Mouse (Mus musculus): ENCODE data around the gene Ubap1l.
A peak's percentile ranks its signal among the peaks of the same experiment; 100 is the strongest.
"Not testable (repeated sequence)": the region's sequence is repeated elsewhere in the genome, so short reads cannot be mapped to it uniquely, and the experiment has no call there.

Ubap1l gene

DNA sequence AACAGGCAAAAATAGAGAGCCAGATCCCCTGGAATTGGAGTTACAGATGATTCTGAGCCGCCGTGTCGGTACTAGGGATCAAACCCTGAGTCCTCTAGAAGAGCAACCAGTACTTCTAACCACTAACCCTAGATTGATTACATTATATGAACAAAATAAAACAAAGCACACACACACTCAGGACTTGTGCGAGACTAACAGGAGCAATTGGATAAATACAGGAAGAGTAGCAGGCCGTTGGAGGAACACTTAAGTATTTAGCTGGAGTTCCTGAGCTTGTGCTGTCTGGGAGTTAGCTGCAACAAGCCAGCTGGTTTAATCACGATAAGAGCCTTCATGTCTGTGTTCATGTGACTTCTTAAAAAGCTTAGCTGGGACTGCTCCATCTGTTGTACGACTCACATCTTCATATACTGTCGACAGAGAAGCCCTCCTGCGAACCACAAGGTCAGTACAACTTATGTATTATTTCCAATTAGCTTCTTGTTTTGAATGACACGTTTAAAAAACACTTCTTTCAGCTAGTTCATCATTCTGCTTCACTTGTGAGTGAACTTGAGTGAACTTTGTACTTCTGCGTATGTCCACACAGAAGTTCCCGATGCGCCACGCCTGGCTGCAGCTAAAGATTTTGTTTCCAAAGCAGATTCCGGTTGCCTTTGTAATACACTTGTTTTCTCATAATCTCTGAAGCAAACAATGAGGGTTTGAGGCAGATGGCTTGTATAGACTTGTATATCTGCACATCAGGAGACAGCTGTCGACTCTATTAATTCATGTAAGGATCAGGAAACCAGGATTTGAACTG is at the start of gene Ubap1l:
TSS of gene Ubap1l (plus strand) at position 401 of the 808 bp plus-strand sequence.
- no peak for DNase-seq (ENCODE audit: low spot score)

- no peak for DNase-seq (ENCODE audit: low spot score)
Measured at GRCm38 (mm10) chr9:65312669-65313357, 48.0 kb upstream of the Ubap1l start.

DNA sequence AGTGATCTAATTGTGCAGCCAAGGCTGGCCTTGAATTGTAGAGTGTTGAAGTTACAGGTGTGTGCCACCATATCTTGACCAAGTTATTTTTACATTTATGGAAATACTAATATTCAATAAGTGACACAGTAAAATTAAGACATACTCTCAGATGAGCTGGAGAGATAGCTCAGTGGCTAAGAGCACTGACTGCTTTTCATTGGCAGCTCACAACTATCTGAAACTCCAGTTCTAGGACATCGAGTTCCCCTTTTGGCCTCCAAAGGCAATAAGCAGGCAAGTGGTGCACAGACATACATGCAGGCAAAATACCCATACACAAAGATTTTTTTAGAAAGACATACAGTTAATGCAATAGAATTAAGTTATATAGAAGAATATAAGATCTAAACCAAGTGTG is 47.0 kb upstream of the Ubap1l start:
- no peak for DNase-seq (ENCODE audit: low spot score)

DNA sequence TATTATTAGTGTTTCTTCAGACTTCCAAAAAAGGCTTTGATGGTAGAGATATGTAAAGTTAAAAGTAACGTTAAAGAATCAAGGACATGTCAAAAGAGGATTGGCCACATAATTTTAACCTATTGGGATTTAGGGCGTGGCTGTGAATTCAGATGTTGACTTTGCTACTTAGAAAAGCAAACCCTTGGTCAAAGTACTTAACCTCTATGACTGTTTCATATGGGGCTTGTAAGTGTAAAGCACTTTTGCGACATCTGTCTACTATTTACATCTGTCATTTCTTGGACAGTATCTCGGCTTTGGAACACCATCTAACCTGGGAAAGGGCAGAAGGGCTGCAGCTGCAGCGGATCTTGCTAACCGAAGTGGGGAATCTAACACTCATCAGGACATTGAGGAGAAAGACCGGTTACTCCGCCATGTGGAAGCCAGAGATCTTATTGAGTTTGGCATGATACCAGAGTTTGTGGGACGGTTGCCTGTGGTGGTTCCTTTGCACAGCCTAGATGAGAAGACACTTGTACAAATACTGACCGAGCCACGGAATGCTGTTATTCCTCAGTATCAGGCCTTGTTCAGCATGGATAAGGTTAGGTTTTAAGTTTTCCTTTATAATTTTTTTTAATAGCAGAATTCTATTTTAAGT is 38.5 kb upstream of the Ubap1l start:
- DNase-seq (ENCODE audit: low spot score), result no peak

GRCm38 (mm10) chr9:65325971-65326370 is 34.9 kb upstream of the Ubap1l start:
- DNase-seq (ENCODE audit: low spot score), result no peak

DNA sequence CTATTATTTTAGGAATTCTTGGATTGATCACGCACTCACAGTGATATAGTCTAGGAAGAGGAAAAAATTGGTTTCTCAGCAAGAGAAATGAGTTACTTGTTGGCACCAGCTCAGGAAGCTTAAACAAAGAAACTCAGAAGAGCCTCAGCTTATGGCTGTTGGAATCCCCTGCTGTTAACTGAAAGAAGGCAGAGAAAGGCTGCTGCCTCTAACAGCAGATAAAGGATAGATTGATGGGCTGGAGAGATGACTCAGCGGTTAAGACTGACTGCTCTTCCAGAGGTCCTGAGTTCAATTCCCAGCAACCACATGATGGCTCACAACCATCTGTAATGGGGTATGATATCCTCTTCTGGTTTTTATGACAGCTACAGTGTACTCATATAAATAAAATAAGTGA is 33.5 kb upstream of the Ubap1l start:
- no peak for DNase-seq (ENCODE audit: low spot score)

GRCm38 (mm10) chr9:65333958-65334357 is 26.9 kb upstream of the Ubap1l start:
- no peak for DNase-seq (ENCODE audit: low spot score)

- DNase-seq (ENCODE audit: low spot score), result no peak
Measured at GRCm38 (mm10) chr9:65339146-65339545, 21.7 kb upstream of the Ubap1l start.

DNA sequence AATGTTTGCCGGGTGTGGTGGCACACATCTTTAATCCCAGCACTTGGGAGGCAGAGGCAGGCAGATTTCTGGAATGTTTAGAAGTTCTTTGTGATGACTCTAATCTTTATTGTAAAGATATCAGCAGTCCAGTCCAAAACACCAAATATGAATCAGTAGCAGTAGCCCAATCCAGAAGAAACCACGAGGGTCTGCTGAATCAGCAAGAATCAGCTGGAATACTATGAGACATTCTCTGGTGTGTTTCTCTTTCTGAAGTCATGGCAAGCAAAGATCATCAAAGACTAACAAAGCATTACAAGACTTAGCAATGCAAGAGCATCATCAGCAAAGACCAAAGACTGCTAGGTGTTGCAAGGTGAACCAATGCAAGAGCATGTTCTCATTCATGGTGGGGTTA is 20.4 kb upstream of the Ubap1l start:
- DNase-seq (ENCODE audit: low spot score), result no peak

GRCm38 (mm10) chr9:65345439-65345838 is 15.4 kb upstream of the Ubap1l start:
- not testable (repeated sequence) for DNase-seq (ENCODE audit: low spot score)

- peak; percentile 93 for DNase-seq (ENCODE audit: low spot score)
Measured at GRCm38 (mm10) chr9:65345854-65346475, 14.9 kb upstream of the Ubap1l start, which contains the start of gene Pdcd7. TSS of gene Pdcd7 (plus strand) at chr9:65346104.

DNA sequence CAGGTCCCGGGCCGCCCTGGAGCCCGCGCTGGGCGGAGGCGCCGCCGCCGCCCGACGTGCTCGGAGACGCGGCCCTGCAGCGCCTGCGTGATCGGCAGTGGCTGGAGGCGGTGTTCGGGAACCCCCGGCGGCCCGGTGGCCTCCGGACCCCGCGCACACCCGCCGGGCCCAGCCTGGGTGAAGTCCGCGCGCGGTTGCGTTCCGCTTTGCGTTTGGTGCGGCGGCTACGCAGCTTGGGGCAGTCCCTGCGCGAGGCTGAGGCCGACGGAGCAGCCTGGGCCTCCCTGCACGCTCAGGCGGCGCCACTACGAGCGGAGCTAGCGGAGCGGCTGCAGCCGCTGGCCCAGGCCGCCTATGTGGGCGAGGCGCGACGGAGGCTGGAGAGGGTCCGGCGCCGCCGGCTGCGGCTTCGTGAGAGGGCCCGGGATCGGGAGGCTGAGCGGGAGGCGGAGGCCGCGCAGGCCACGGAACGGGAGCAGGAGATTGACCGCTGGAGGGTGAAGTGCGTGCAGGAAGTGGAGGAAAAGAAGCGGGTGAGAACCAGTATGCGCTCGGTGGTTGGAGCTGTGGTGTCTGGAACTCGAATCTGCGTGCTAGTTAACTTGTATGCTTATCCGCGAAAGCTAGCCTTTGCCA is 14.2 kb upstream of the Ubap1l start:
- DNase-seq (ENCODE audit: low spot score), result no peak

DNA sequence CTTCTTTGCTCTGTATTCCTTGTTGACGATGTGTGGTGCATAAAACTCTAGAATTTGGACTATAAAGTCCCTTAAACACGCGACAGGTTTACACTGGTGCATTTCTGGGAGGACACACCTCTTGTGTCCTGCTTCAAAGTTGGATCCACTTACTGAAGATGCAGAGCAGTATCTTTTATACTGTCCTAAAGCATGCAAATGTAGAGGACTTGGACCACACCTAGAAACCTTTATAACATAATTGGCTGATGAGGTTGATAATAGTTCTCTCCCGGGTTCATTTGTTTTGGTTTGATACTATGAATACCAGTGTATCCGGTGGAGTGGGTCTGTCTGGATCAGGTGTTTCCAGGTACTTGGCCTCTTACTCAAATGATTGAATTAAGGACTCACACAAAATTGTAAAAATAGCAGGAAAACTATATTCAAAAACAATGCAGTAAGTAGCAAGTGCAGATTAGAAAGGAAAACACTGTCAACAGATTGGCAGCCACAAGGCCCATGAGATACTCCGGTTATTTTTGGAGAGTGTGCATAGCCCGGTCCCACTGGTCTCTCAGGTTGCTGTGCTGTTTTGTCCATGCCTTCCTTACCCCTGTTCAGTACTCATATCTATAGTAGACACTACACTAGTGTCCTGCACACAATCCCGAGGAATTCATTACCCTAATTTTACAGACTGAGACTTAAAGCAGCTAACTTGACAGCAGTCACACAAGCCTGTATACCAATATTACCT is 13.6 kb upstream of the Ubap1l start:
- DNase-seq (ENCODE audit: low spot score), result no peak

GRCm38 (mm10) chr9:65353251-65353650 is 7.6 kb upstream of the Ubap1l start:
- DNase-seq (ENCODE audit: low spot score), result no peak

GRCm38 (mm10) chr9:65356561-65356960 is 4.3 kb upstream of the Ubap1l start:
- no peak for DNase-seq (ENCODE audit: low spot score)

- DNase-seq (ENCODE audit: low spot score), result no peak
Measured at GRCm38 (mm10) chr9:65356971-65357370, 3.9 kb upstream of the Ubap1l start.

DNA sequence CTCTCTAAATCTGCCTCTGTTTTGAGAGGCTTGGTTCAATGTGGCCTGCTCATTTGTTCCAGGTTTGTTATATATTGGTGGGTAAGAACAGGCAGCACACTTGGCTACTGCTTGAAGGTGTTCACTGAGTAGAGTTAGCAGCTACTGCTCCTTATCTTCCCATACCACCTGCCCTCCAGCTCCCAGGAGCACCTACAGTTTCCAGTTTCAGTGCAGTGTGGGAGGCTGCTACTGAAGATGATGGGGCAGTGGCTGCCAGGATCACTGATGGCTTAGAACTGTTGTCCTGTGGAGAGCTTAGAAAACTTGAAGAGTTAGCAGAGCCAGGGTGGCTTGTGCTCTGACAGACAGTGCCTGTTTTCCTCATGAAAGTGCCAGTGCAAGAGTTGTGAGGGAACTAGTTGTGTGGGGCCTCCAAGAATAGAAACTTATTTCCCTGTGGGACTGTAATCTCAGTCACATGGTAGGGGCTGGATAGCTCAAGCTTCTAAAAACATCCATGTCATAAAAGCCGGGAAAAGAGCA is 1.8 kb upstream of the Ubap1l start:
- DNase-seq (ENCODE audit: low spot score), result no peak

- DNase-seq (ENCODE audit: low spot score), result no peak
Measured at GRCm38 (mm10) chr9:65363684-65364083, 2.8 kb downstream of the Ubap1l start.

- no peak for DNase-seq (ENCODE audit: low spot score)
Measured at GRCm38 (mm10) chr9:65365721-65366120, 4.9 kb downstream of the Ubap1l start.

GRCm38 (mm10) chr9:65371756-65372155 is 10.9 kb downstream of the Ubap1l start:
- DNase-seq (ENCODE audit: low spot score), result no peak

DNA sequence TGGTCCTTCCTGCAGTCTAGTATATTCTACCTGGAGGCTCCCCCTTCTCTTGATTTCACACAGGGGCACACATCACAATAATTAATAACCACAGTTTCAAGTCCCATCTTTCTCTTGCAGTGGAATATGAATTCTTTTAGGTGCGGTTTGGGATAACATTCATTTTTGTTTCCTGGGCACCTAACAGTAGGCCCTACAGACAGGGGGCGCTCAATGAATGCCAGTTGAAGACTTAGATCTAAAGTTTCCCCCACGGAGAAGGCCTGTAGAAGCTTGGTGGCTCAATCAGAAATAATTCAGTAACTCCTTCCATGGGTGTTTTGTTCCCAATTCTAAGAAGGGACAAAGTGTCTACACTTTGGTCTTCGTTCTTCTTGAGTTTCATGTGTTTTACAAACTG is 11.6 kb downstream of the Ubap1l start:
- peak; percentile 16 for DNase-seq (ENCODE audit: low spot score)

Measured in layer of hippocampus, adult 9-10 months (tissue).